Mouse (Mus musculus) embryonic facial prominence, embryonic 12.5 days (tissue): ENCODE measurements around the gene Gm14305. TPM values are rescaled to one million over a fixed set of nuclear protein-coding genes. Genes with fewer than 3 reads are reported as not detected.
"Not testable (repeated sequence)": the region's sequence is repeated elsewhere in the genome, so short reads cannot be mapped to it uniquely, and the experiment has no call there.

Experiments used
- ATAC-seq: fragments of 200-750 bp; cut with Nextera tagmentation; 2 replicates; pipeline ENCODE4 v1.8.0; 2017; ENCODE audit not compliant: insufficient number of reproducible peaks, insufficient read depth, low FRiP score, low TSS enrichment
- H3K27ac ChIP-seq: fragments of 300-500 bp; sonication (generic); 2 replicates; pipeline ENCODE4 v1.5.1; 2016; ENCODE audit warnings: mild to moderate bottlenecking
- H3K27me3 ChIP-seq: fragments of 300-500 bp; sonication (generic); 2 replicates; pipeline ENCODE4 v1.6.1; 2016; ENCODE audit warnings: mild to moderate bottlenecking, moderate library complexity
- H3K36me3 ChIP-seq: fragments of 300-500 bp; sonication (generic); 2 replicates; pipeline ENCODE4 v1.6.1; 2016; ENCODE audit warnings: mild to moderate bottlenecking
- H3K4me1 ChIP-seq: fragments of 300-500 bp; sonication (generic); 2 replicates; pipeline ENCODE4 v1.6.1; 2016
- H3K4me2 ChIP-seq: fragments of 300-500 bp; sonication (generic); replicated peaks from 2 replicates; pipeline ENCODE4 v1.6.1; 2016; ENCODE audit warnings: mild to moderate bottlenecking, moderate library complexity
- H3K4me3 ChIP-seq: fragments of 300-500 bp; sonication (generic); 2 replicates; pipeline ENCODE4 v1.5.1; 2016; ENCODE audit warnings: mild to moderate bottlenecking
- H3K9ac ChIP-seq: fragments of 300-500 bp; sonication (generic); 2 replicates; pipeline ENCODE4 v1.6.1; 2016; ENCODE audit warnings: mild to moderate bottlenecking, moderate library complexity
- H3K9me3 ChIP-seq: fragments of 300-500 bp; sonication (generic); 2 replicates; pipeline ENCODE4 v1.6.1; 2016; ENCODE audit warnings: mild to moderate bottlenecking, moderate library complexity
- WGBS: fragments of 180-500 bp; shearing (Covaris S2); methylation state at CpG from one replicate; pipeline ENCODE4 v1.1.7; 2016; 5-methylcytosine and 5-hydroxymethylcytosine counted together
- polyA plus RNA-seq: library from polyadenylated mRNA; unstranded; fragments of >200 nt; fragmentation: Nextera tagmentation; extraction: Ambion mirVana; gene quantifications from 2 replicates; pipeline ENCODE4 v1.2.1, GENCODE M21; 2016

The Gm14305 gene
- 36.9 and 37.7 TPM in 2 replicates for polyA plus RNA-seq

GRCm38 (mm10) chr2:176708051-176708450, at the start of gene Gm14305:
Gene Gm14305 (plus strand): TSS chr2:176708328.
- H3K4me3 ChIP-seq = peak within 1 kb of the TSS; percentile 45
- H3K9ac ChIP-seq = peak within 1 kb of the TSS; percentile 30; the same call in 1 of the 2 replicates
- not testable (repeated sequence) for ATAC-seq, H3K4me1 ChIP-seq, H3K9me3 ChIP-seq, H3K27me3 ChIP-seq, H3K36me3 ChIP-seq
- H3K27ac ChIP-seq = 0 out of 2 replicates have a peak within 1 kb of the TSS, but pooled peaks have one; percentile 17
- 0% methylated on average over 1 of the region's 6 CpGs for WGBS
- peak within 1 kb of the TSS; percentile 31 for H3K4me2 ChIP-seq

GRCm38 (mm10) chr2:176670222-176670621, 37.9 kb upstream of the Gm14305 start, which contains the start of gene Zfp973:
Gene Zfp973 (plus strand): TSS chr2:176670522.
- not testable (repeated sequence) for H3K4me2 ChIP-seq, H3K9ac ChIP-seq, H3K4me1 ChIP-seq, H3K27me3 ChIP-seq, H3K27ac ChIP-seq, H3K36me3 ChIP-seq, H3K9me3 ChIP-seq, ATAC-seq, H3K4me3 ChIP-seq
- WGBS = no CpG with 5 or more reads among the region's 6 CpGs

Other genes with a start within 250 kb of the Gm14305 start
- gene Gm14434, start 221.5 kb upstream of the Gm14305 start, polyA plus RNA-seq = 2.1 and 2.5 TPM in 2 replicates
- not detected in 2 replicates for gene Zfp967, start 187.3 kb upstream of the Gm14305 start, polyA plus RNA-seq
- 21.7 and 27.9 TPM in 2 replicates for gene Gm14308, start 72.0 kb upstream of the Gm14305 start, polyA plus RNA-seq
- 8.8 and 9.6 TPM in 2 replicates for gene Zfp973, start 37.8 kb upstream of the Gm14305 start, polyA plus RNA-seq
- gene Gm14295, start 90.3 kb downstream of the Gm14305 start, polyA plus RNA-seq = 14.2 and 16.5 TPM in 2 replicates
- not detected in 2 replicates for gene Gm14408, start 122.8 kb downstream of the Gm14305 start, polyA plus RNA-seq
- 8.8 and 17.4 TPM in 2 replicates for gene Gm14296, start 219.5 kb downstream of the Gm14305 start, polyA plus RNA-seq